Mouse (Mus musculus) gastrocnemius, postnatal 25 days (tissue): ENCODE data around the gene Nras. TPM values are rescaled to one million over a fixed set of nuclear protein-coding genes. Genes with fewer than 3 reads are reported as not detected.
A peak's percentile ranks its signal among the peaks of the same experiment; 100 is the strongest.

ENCODE experiments used
- DNase-seq: peaks from one replicate; pipeline ENCODE4 v3.0.0; 2022
- total RNA-seq, 2 experiments: library from RNA; stranded (reverse); gene quantifications; 1 replicate in 1 of 2; 2 replicates in 1 of 2; pipeline ENCODE4 v1.2.3; 2021

Nras gene
- total RNA-seq, 2 experiments from 2014 or later: 46.3 to 53.7 TPM

- DNase-seq: no peak
Measured at GRCm38 (mm10) chr3:103098662-103099061, 40.6 kb downstream of the Nras start.

DNA sequence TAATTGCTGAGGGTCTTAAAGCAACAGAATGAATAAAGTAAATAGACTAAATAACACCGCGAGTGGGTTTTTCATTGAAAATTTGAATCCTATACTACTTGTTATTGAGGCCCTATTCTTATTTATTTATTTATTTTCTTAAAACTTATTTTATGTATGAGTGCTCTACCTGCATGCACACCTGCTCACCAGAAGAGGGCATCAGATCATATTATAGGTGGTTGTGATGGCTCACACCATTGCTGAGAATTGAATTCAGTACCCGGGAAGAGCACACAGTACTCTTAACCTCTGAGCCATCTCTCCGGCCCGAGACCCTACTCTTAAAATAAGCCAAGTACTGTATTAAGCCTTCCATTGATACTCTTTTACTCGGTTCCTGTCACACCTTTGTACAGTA is 41.6 kb downstream of the Nras start:
- DNase-seq: no peak

- DNase-seq: no peak
Measured at GRCm38 (mm10) chr3:103100735-103101134, 42.6 kb downstream of the Nras start.

- no peak for DNase-seq
Measured at GRCm38 (mm10) chr3:103101194-103101593, 43.1 kb downstream of the Nras start.

- no peak for DNase-seq
Measured at GRCm38 (mm10) chr3:103101909-103102308, 43.8 kb downstream of the Nras start.

DNA sequence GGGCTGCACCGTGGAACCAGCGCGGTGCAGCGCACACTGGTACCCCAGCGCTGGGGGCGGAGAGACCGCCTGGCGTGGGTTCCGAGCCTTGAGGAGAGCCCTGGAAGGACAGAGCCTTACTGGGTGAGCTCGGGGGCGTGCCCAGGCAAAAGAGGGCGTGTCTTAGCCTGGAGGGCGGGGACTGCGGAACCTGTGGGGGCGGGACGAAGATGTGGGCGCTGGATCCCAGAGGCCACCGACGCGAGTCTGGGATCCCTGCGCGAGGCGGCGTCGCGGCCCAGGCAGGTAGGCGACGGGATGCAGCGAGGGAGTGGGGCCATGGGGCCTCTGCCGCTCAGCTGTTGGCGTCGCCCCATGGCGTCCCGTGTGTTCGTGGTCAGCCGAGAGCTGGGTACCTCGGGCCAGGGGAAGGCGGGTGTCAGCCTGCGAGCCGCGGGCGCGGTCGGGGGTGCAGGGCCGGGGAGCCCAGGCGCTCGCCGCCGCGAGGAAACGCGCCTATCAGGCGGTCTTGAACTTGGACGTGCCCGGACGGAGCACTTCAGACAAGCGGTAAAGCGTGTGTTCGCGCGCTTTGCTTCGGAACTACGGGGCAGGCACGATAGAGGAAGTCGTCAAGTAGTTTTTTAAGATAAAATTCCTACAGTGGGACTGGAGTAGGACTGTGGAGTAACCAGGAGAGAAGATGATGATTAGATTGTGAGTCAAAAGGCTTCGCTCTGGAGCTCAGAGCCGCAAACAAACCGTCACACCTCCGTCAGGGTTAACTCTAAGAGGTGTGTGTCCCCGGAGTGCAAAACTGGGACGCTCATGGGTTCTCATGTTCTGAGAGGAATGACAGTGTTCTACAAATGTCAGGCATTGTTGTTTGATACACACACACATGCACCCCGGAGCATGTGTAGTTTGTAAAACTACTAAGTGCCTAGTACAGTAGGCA is 44.6 kb downstream of the Nras start, which contains the start of gene Dennd2c:
TSS of gene Dennd2c (plus strand) at position 151 of the 937 bp plus-strand sequence.
- DNase-seq: peak; percentile 92

GRCm38 (mm10) chr3:103107565-103108240 is 49.6 kb downstream of the Nras start:
- DNase-seq: no peak

DNA sequence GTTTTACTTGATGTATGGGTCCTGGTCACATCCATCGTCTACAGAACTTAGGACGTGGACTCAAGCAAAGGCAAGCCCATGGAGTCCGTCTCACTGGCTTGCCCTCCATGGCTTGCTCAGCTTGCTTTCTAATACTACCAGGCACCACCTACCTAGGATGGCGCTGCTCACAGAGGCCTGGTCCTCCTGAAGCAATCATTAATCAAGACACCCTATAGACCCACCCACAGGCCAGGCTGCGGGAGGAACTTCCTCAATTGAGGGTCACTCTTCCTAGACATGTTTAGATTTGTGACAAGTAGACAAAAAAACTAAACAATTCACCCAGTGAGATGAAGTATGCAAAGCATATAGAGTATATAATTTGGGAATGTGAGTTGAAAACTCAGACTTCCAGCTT is 54.1 kb downstream of the Nras start:
- no peak for DNase-seq

Other genes starting within 250 kb of the Nras start
- not detected for gene Sycp1, start 122.2 kb upstream of the Nras start, total RNA-seq
- not detected for gene Nr1h5, start 94.2 kb upstream of the Nras start, total RNA-seq
- gene Sike1, start 62.6 kb upstream of the Nras start, total RNA-seq: 10 to 100 TPM; 45.8 to 48.5 TPM
- gene Csde1, start 37.9 kb upstream of the Nras start, total RNA-seq: 100 to 1,000 TPM; 791 to 814 TPM
- 1,000 to 10,000 TPM in 1 of 2 experiments, 100 to 1,000 TPM in 1; 892 to 1,174 TPM for gene Ampd1, start 15.7 kb downstream of the Nras start, total RNA-seq
- gene Dennd2c, start 44.3 kb downstream of the Nras start, total RNA-seq: 1 to 10 TPM; 1.6 to 2.4 TPM
- 10 to 100 TPM; 38.9 to 40.4 TPM for gene Bcas2, start 113.4 kb downstream of the Nras start, total RNA-seq
- 10 to 100 TPM in 1 of 2 experiments, 1 to 10 TPM in 1; 8.4 to 10.4 TPM for gene Trim33, start 221.0 kb downstream of the Nras start, total RNA-seq